In the genomic region with DNA sequence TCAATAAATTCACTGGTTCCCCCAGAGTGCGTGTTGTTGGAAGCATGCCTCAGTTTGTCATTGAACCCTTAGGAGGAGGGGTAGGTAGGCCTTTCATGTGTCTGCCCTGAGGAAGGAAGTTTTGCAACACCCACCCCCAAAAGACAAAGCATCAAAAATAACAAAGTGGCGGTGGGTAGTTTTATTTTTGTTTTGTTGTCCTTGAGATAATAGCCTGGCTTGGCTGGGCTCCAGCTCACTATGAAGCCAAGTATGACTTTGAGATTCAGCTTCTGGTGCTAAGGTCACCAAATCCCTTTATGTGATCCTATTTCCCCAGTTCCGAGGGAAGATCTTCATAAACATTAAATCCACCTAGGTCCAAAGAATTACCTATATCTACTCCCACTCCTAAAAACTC, we compare ENCODE assay signal across 30 mouse cellular contexts. TPM values are rescaled to one million over a fixed set of nuclear protein-coding genes. Genes with fewer than 3 reads are reported as not detected.
DNase-seq lines count a peak whose midpoint lies in the region; TF ChIP-seq lines count a peak whose summit lies in the region.
"Had no signal": no experiment of that assay in that cellular context is flagged by ENCODE, and none has a peak within 500 bp of the region (broad histone marks: within the 10 kb centered on the region; RNA-seq: fewer than 3 reads in every experiment).

No protein-coding gene starts in this region.

- H3K4me3 ChIP-seq in kidney, adult 2 months (ENCODE audit: insufficient read depth, low read depth, low read length) = no peak overlapping the region
- no peak overlapping the region for H3K4me3 ChIP-seq in forebrain, embryonic 10.5 days
- H3K4me3 ChIP-seq: forebrain, embryonic 12.5 days; hindbrain, embryonic 10.5 days; limb, embryonic 10.5 days; megakaryocyte, embryonic 14.5 days; myocyte; stomach, embryonic 15.5 days had no signal

- H3K9me3 ChIP-seq in forebrain, embryonic 10.5 days = no peaks in the 10 kb centered on the region
- H3K9me3 ChIP-seq: forebrain, embryonic 12.5 days; hindbrain, embryonic 10.5 days; limb, embryonic 10.5 days; megakaryocyte, embryonic 14.5 days; stomach, embryonic 15.5 days had no signal

- 0 out of 2 replicates have a peak, but pooled peaks cover 3% of the 10 kb centered on the region for H3K4me1 ChIP-seq in kidney, adult 2 months (ENCODE audit: control insufficient read depth, insufficient read depth, low read length)
- peaks cover 5% of the 10 kb centered on the region; the same call in 1 of the 2 replicates for H3K4me1 ChIP-seq in forebrain, embryonic 10.5 days
- H3K4me1 ChIP-seq: forebrain, embryonic 12.5 days; stomach, embryonic 15.5 days had no signal

- H3K36me3 ChIP-seq in kidney, adult 2 months (ENCODE audit: control insufficient read depth, insufficient read depth, low read length) = no peaks in the 10 kb centered on the region
- H3K36me3 ChIP-seq in forebrain, embryonic 10.5 days (replicated peaks) = no peaks in the 10 kb centered on the region
- H3K36me3 ChIP-seq: forebrain, embryonic 12.5 days; hindbrain, embryonic 10.5 days; limb, embryonic 10.5 days; stomach, embryonic 15.5 days had no signal

- TF ChIP-seq POLR2A in kidney, adult 2 months (IDR thresholded peaks at IDR 0.05; ENCODE audit: low read depth, low read length) = no peak

- no peaks in the 10 kb centered on the region for H3K27me3 ChIP-seq in kidney, adult 2 months (replicated peaks; ENCODE audit: control insufficient read depth, insufficient read depth, low read length)
- no peaks in the 10 kb centered on the region for H3K27me3 ChIP-seq in forebrain, embryonic 10.5 days (ENCODE audit: poor library complexity, severe bottlenecking)
- H3K27me3 ChIP-seq: forebrain, embryonic 12.5 days; stomach, embryonic 15.5 days had no signal

- no peak overlapping the region for H3K27ac ChIP-seq in kidney, adult 2 months (ENCODE audit: insufficient read depth, low read depth, low read length)
- no peak overlapping the region for H3K27ac ChIP-seq in forebrain, embryonic 10.5 days
- H3K27ac ChIP-seq: forebrain, embryonic 12.5 days; hindbrain, embryonic 10.5 days; limb, embryonic 10.5 days; stomach, embryonic 15.5 days had no signal

- intact Hi-C loops in heart, postnatal 10 days (cut with DNase I) = no loop called here

- peak; percentile 54 to 81 for DNase-seq in adrenal gland, adult (ENCODE audit: inconsistent age in 2 of 2, low spot score in 1 of 2)
- no peak for DNase-seq in adrenal gland, adult 8-10 months
- DNase-seq in kidney, adult 2 months = peak; percentile 58
- DNase-seq in kidney, adult 18-20 months = no peak
- DNase-seq in ovary, adult 18-20 months (ENCODE audit: low spot score) = peak; percentile 42
- DNase-seq in ovary, postnatal 14 days (ENCODE audit: low spot score) = no peak
- DNase-seq in heart, postnatal 10 days = peak; percentile 55 to 64
- no peak for DNase-seq in forebrain, embryonic 10.5 days (ENCODE audit: extremely low spot score, low spot score)
- DNase-seq: cerebellum, adult 11-12 months; cerebellum, postnatal 25 days; kidney, adult 8-10 months; liver, postnatal 0 days; midbrain, embryonic 14.5 days; retina, postnatal 1 day had no signal

- TF ChIP-seq CTCF in kidney, adult 2 months (conservative IDR thresholded peaks at IDR 0.05; ENCODE audit: insufficient read depth, insufficient read length, low read depth, low read length) = no peak

- 53% methylated on average over 3 of the region's 3 CpGs for WGBS in kidney, adult 2 months
- 92% methylated on average over 3 of the region's 3 CpGs for WGBS in forebrain, embryonic 10.5 days

RNA-seq across cellular contexts. Expression of gene Pklr, which starts 11.7 kb away (rescaled TPM):
- total RNA-seq in adrenal gland, adult 8-10 months (2022) = under 1 TPM in 2 of 4 experiments, not detected in 2; 0.10 to 0.11 TPM
- polyA plus RNA-seq in kidney, adult 2 months (2012; rRNA removed) = 79.3 and 96.0 TPM in 2 replicates
- total RNA-seq in heart, postnatal 10 days (2021) = not detected
- 4.5 and 5.6 TPM in 2 replicates for polyA plus RNA-seq in forebrain, embryonic 10.5 days (2016; fragmentation: Nextera tagmentation; extraction: Ambion mirVana)
- total RNA-seq: left cerebral cortex, adult 8-10 months had no signal
- polyA plus RNA-seq: activated CD4-positive, CD25-positive, alpha-beta regulatory T cell, adult 4 months; CD4-positive, CD25-positive, alpha-beta regulatory T cell, adult 4 months; frontal cortex, adult 2 months; myocyte had no signal

RNA-seq across cellular contexts. Expression of gene Fdps, which starts 22.5 kb away (rescaled TPM):
- 100 to 1,000 TPM; 152 to 387 (median 263) TPM for total RNA-seq in adrenal gland, adult 8-10 months (2022)
- polyA plus RNA-seq in kidney, adult 2 months (2012; rRNA removed) = 40.3 and 54.9 TPM in 2 replicates
- total RNA-seq in heart, postnatal 10 days (2021) = 10 to 100 TPM; 26.2 to 28.3 TPM
- polyA plus RNA-seq in forebrain, embryonic 10.5 days (2016; fragmentation: Nextera tagmentation; extraction: Ambion mirVana) = 327 and 359 TPM in 2 replicates

RNA-seq across cellular contexts. Expression of gene Gm43738, which starts 23.3 kb away (rescaled TPM):
- total RNA-seq in adrenal gland, adult 8-10 months (2022) = not detected
- polyA plus RNA-seq in kidney, adult 2 months (2012; rRNA removed) = not detected in 2 replicates
- total RNA-seq in heart, postnatal 10 days (2021) = not detected
- not detected in 2 replicates for polyA plus RNA-seq in forebrain, embryonic 10.5 days (2016; fragmentation: Nextera tagmentation; extraction: Ambion mirVana)
- total RNA-seq: ES-E14; gastrocnemius, adult 8-10 months; granulocyte monocyte progenitor cell, adult 5-6 weeks; liver, adult 2 months had no signal
- polyA plus RNA-seq: CD4-positive, CD25-positive, alpha-beta regulatory T cell, adult 4 months; forebrain, embryonic 12.5 days; large intestine, adult 2 months; liver, postnatal 0 days; midbrain, embryonic 14.5 days; neural tube, embryonic 14.5 days; stomach, embryonic 15.5 days had no signal

RNA-seq across cellular contexts. Expression of gene Rusc1, which starts 31.1 kb away (rescaled TPM):
- total RNA-seq in adrenal gland, adult 8-10 months (2022) = 10 to 100 TPM; 33.8 to 46.8 (median 41.1) TPM
- polyA plus RNA-seq in kidney, adult 2 months (2012; rRNA removed) = 33.6 and 34.5 TPM in 2 replicates
- total RNA-seq in heart, postnatal 10 days (2021) = 10 to 100 TPM; 12.6 to 15.0 TPM
- polyA plus RNA-seq in forebrain, embryonic 10.5 days (2016; fragmentation: Nextera tagmentation; extraction: Ambion mirVana) = 12.4 and 13.7 TPM in 2 replicates

RNA-seq across cellular contexts. Expression of gene Hcn3, which starts 35.8 kb away (rescaled TPM):
- 10 to 100 TPM in 2 of 4 experiments, 1 to 10 TPM in 2; 6.8 to 22.2 (median 10.1) TPM for total RNA-seq in adrenal gland, adult 8-10 months (2022)
- 1.1 and 1.4 TPM in 2 replicates for polyA plus RNA-seq in kidney, adult 2 months (2012; rRNA removed)
- under 1 TPM; 0.19 to 0.60 TPM for total RNA-seq in heart, postnatal 10 days (2021)
- 4.8 and 5.5 TPM in 2 replicates for polyA plus RNA-seq in forebrain, embryonic 10.5 days (2016; fragmentation: Nextera tagmentation; extraction: Ambion mirVana)

Comparison
In these comparisons a context has a peak if more than half of its experiments do, and no peak if none do; other contexts are left out.
1. DNase-seq: peak in adrenal gland, adult (2 of 2), kidney, adult 2 months (single experiment), ovary, adult 18-20 months (single experiment) and heart, postnatal 10 days (2 of 2); none in adrenal gland, adult 8-10 months (single experiment), kidney, adult 18-20 months (single experiment), ovary, postnatal 14 days (single experiment) and forebrain, embryonic 10.5 days (single experiment).
2. RNA of gene Fdps, which starts 22.5 kb away (total RNA-seq): 152 to 387 TPM in adrenal gland, adult 8-10 months; 26.2 to 28.3 TPM in heart, postnatal 10 days; every median in the first group is over 4 times any median in the second.